Mouse (Mus musculus): ENCODE results near the gene Mettl16. TPM values are rescaled to one million over a fixed set of nuclear protein-coding genes. Genes with fewer than 3 reads are reported as not detected.

Gene Mettl16
- polyA plus RNA-seq, 2 experiments = 9.3 to 14.6 TPM

- peaks cover 5 to 10% of the 10 kb centered on the region in 2 experiments for H3K4me1 ChIP-seq (replicated peaks; ENCODE audit: control insufficient read depth in 2 of 2, insufficient read depth in 2 of 2, low read length in 1 of 2)
- no peak overlapping the region for H3K27ac ChIP-seq
- 81% methylated on average over 22 of the region's 22 CpGs for WGBS (ENCODE audit: insufficient replicate concordance)
- H3K4me3 ChIP-seq (ENCODE audit: insufficient read depth in 1 of 2, low read depth in 2 of 2, low read length in 2 of 2) = no peak overlapping the region
- ATAC-seq (ENCODE audit: insufficient read depth) (no peak), DNase-seq (ENCODE audit: low read depth in 3 of 3, low spot score in 3 of 3) (no peak)
- H3K4me2 ChIP-seq (ENCODE audit: low read depth) = no peak overlapping the region
- H3K36me3 ChIP-seq (replicated peaks; ENCODE audit: control insufficient read depth, insufficient read depth, low read depth) = no peaks in the 10 kb centered on the region; the same call in 1 of the 2 replicates
- no peaks in the 10 kb centered on the region for H3K27me3 ChIP-seq (ENCODE audit: control insufficient read depth, insufficient read depth, low read length)
- TF ChIP-seq EP300 (IDR thresholded peaks at IDR 0.05; ENCODE audit: low read depth) (no peak), CTCF (IDR thresholded peaks at IDR 0.05; ENCODE audit: low read depth) (no peak)
- H3K9ac ChIP-seq (replicated peaks) = no peak overlapping the region
- H3K9me3 ChIP-seq (ENCODE audit: control insufficient read depth, low read length) = no peaks in the 10 kb centered on the region
Measured at GRCm38 (mm10) chr11:74842656-74843434, 72.2 kb downstream of the Mettl16 start.

- ATAC-seq (ENCODE audit: insufficient read depth) = no peak
Measured at GRCm38 (mm10) chr11:74843435-74843714, 72.7 kb downstream of the Mettl16 start.

GRCm38 (mm10) chr11:74843761-74844160, 73.1 kb downstream of the Mettl16 start:
- 73% methylated on average over 5 of the region's 5 CpGs for WGBS (ENCODE audit: insufficient replicate concordance)
- Histone ChIP-seq H3K36me3 (replicated peaks; ENCODE audit: control insufficient read depth, insufficient read depth, low read depth) (no peaks in the 10 kb centered on the region; the same call in 1 of the 2 replicates), H3K27me3 (ENCODE audit: control insufficient read depth, insufficient read depth, low read length) (no peaks in the 10 kb centered on the region), H3K4me1 (replicated peaks; ENCODE audit: control insufficient read depth in 2 of 2, insufficient read depth in 2 of 2, low read length in 1 of 2) (peaks cover 7 to 19% of the 10 kb centered on the region in 2 experiments), H3K9ac (replicated peaks) (no peak overlapping the region), H3K4me3 (ENCODE audit: insufficient read depth in 1 of 2, low read depth in 2 of 2, low read length in 2 of 2) (no peak overlapping the region), H3K9me3 (ENCODE audit: control insufficient read depth, low read length) (no peaks in the 10 kb centered on the region), H3K27ac (no peak overlapping the region), H3K4me2 (ENCODE audit: low read depth) (no peak overlapping the region)
- DNase-seq (ENCODE audit: low read depth in 3 of 3, low spot score in 3 of 3) (no peak), ATAC-seq (ENCODE audit: insufficient read depth) (no peak)
- TF ChIP-seq CTCF (IDR thresholded peaks at IDR 0.05; ENCODE audit: low read depth) (no peak), EP300 (IDR thresholded peaks at IDR 0.05; ENCODE audit: low read depth) (no peak)

More at GRCm38 (mm10) chr11:74843435-74843714, 72.7 kb downstream of the Mettl16 start:
- WGBS (ENCODE audit: insufficient replicate concordance) = 76% methylated on average over 2 of the region's 2 CpGs
- no peak overlapping the region for H3K4me2 ChIP-seq (ENCODE audit: low read depth)
- no peak for DNase-seq (ENCODE audit: low read depth in 3 of 3, low spot score in 3 of 3)
- H3K4me1 ChIP-seq (replicated peaks; ENCODE audit: control insufficient read depth in 2 of 2, insufficient read depth in 2 of 2, low read length in 1 of 2) = peaks cover 7 to 15% of the 10 kb centered on the region in 2 experiments
- H3K27me3 ChIP-seq (ENCODE audit: control insufficient read depth, insufficient read depth, low read length) = no peaks in the 10 kb centered on the region
- no peak overlapping the region for H3K4me3 ChIP-seq (ENCODE audit: insufficient read depth in 1 of 2, low read depth in 2 of 2, low read length in 2 of 2)
- no peak overlapping the region for H3K9ac ChIP-seq (replicated peaks)
- no peaks in the 10 kb centered on the region; the same call in 1 of the 2 replicates for H3K36me3 ChIP-seq (replicated peaks; ENCODE audit: control insufficient read depth, insufficient read depth, low read depth)
- H3K27ac ChIP-seq = no peak overlapping the region
- TF ChIP-seq CTCF (IDR thresholded peaks at IDR 0.05; ENCODE audit: low read depth) = no peak
- TF ChIP-seq EP300 (IDR thresholded peaks at IDR 0.05; ENCODE audit: low read depth) = no peak
- H3K9me3 ChIP-seq (ENCODE audit: control insufficient read depth, low read length) = no peaks in the 10 kb centered on the region

GRCm38 (mm10) chr11:74845784-74846183, 75.2 kb downstream of the Mettl16 start:
- H3K9ac ChIP-seq (replicated peaks) = no peak overlapping the region
- no peaks in the 10 kb centered on the region; the same call in 1 of the 2 replicates for H3K36me3 ChIP-seq (replicated peaks; ENCODE audit: control insufficient read depth, insufficient read depth, low read depth)
- no peak overlapping the region for H3K4me2 ChIP-seq (ENCODE audit: low read depth)
- ATAC-seq (ENCODE audit: insufficient read depth) = no peak
- peaks cover 3 to 12% of the 10 kb centered on the region in 2 experiments; a peak in 3 of 4 replicates for H3K4me1 ChIP-seq (replicated peaks; ENCODE audit: control insufficient read depth in 2 of 2, insufficient read depth in 2 of 2, low read length in 1 of 2)
- TF ChIP-seq CTCF (IDR thresholded peaks at IDR 0.05; ENCODE audit: low read depth) = peak; percentile 69
- TF ChIP-seq EP300 (IDR thresholded peaks at IDR 0.05; ENCODE audit: low read depth) = no peak
- no peaks in the 10 kb centered on the region for H3K27me3 ChIP-seq (ENCODE audit: control insufficient read depth, insufficient read depth, low read length)
- H3K4me3 ChIP-seq (ENCODE audit: insufficient read depth in 1 of 2, low read depth in 2 of 2, low read length in 2 of 2) = no peak overlapping the region
- WGBS (ENCODE audit: insufficient replicate concordance) = 57% methylated on average over 3 of the region's 3 CpGs
- no peak overlapping the region for H3K27ac ChIP-seq
- no peaks in the 10 kb centered on the region for H3K9me3 ChIP-seq (ENCODE audit: control insufficient read depth, low read length)
- DNase-seq (ENCODE audit: low read depth in 3 of 3, low spot score in 3 of 3) = no peak

GRCm38 (mm10) chr11:74847919-74848521, 77.4 kb downstream of the Mettl16 start:
- peak overlapping the region; percentile 34 for H3K9ac ChIP-seq (replicated peaks)
- TF ChIP-seq CTCF (IDR thresholded peaks at IDR 0.05; ENCODE audit: low read depth) (peak; percentile 95), EP300 (IDR thresholded peaks at IDR 0.05; ENCODE audit: low read depth) (no peak)
- ATAC-seq (ENCODE audit: insufficient read depth) = peak; percentile 89

More at GRCm38 (mm10) chr11:74847919-74848521, 77.4 kb downstream of the Mettl16 start:
- Histone ChIP-seq H3K36me3 (replicated peaks; ENCODE audit: control insufficient read depth, insufficient read depth, low read depth) (no peaks in the 10 kb centered on the region; the same call in 1 of the 2 replicates), H3K27me3 (ENCODE audit: control insufficient read depth, insufficient read depth, low read length) (no peaks in the 10 kb centered on the region), H3K9me3 (ENCODE audit: control insufficient read depth, low read length) (no peaks in the 10 kb centered on the region), H3K4me2 (ENCODE audit: low read depth) (peak overlapping the region; percentile 60), H3K27ac (peak overlapping the region; percentile 48), H3K4me3 (ENCODE audit: insufficient read depth in 1 of 2, low read depth in 2 of 2, low read length in 2 of 2) (peak overlapping the region; percentile 17 to 28; a peak in 3 of 4 replicates), H3K4me1 (replicated peaks; ENCODE audit: control insufficient read depth in 2 of 2, insufficient read depth in 2 of 2, low read length in 1 of 2) (peaks cover 3 to 12% of the 10 kb centered on the region in 2 experiments; a peak in 3 of 4 replicates)
- 3% methylated on average over 13 of the region's 13 CpGs for WGBS (ENCODE audit: insufficient replicate concordance)
- DNase-seq (ENCODE audit: low read depth in 3 of 3, low spot score in 3 of 3) = peak; percentile 59 to 69 (median 60)
